Mouse (Mus musculus) neural tube, embryonic 11.5 days (tissue): ENCODE measurements at regions not wholly inside any gene's neighbourhood (a gene's known extent, or its start where the extent isn't known, plus 50 kb on each side); places are given as distances from the start of the nearest gene placed in this dataset.
"Not testable (repeated sequence)": the region's sequence is repeated elsewhere in the genome, so short reads cannot be mapped to it uniquely, and the experiment has no call there.

Experiments used
- ATAC-seq: fragments of 200-750 bp; cut with Nextera tagmentation; 2 replicates; pipeline ENCODE4 v1.8.0; 2017; ENCODE audit warnings: moderate number of reproducible peaks, mild to moderate bottlenecking, moderate TSS enrichment, moderate library complexity; ENCODE audit not compliant: insufficient read depth, low FRiP score, low TSS enrichment
- DNase-seq: peaks from one replicate; pipeline ENCODE4 v3.0.0-alpha.2; 2015; ENCODE audit warnings: low spot score
- H3K27ac ChIP-seq: fragments of 300-500 bp; sonication (generic); 2 replicates; pipeline ENCODE4 v1.5.1; 2014; ENCODE audit warnings: low read depth, mild to moderate bottlenecking, low read length
- H3K27me3 ChIP-seq: fragments of 300-500 bp; sonication (generic); 2 replicates; pipeline ENCODE4 v1.6.1; 2014; ENCODE audit warnings: mild to moderate bottlenecking, low read length, mixed read lengths; ENCODE audit not compliant: control insufficient read depth, insufficient read depth
- H3K36me3 ChIP-seq: fragments of 300-500 bp; sonication (generic); 2 replicates; pipeline ENCODE4 v1.6.1; 2014; ENCODE audit warnings: mild to moderate bottlenecking, low read length, moderate library complexity, mixed read lengths; ENCODE audit not compliant: control insufficient read depth, insufficient read depth
- H3K4me1 ChIP-seq: fragments of 300-500 bp; sonication (generic); 2 replicates; pipeline ENCODE4 v1.6.1; 2014; ENCODE audit warnings: low read length, mixed read lengths; ENCODE audit not compliant: control insufficient read depth, insufficient read depth
- H3K4me2 ChIP-seq: fragments of 300-500 bp; sonication (generic); 2 replicates; pipeline ENCODE4 v1.6.1; 2014; ENCODE audit warnings: low read depth, mild to moderate bottlenecking, moderate library complexity
- H3K4me3 ChIP-seq: fragments of 300-500 bp; sonication (generic); 2 replicates; pipeline ENCODE4 v1.5.1; 2014; ENCODE audit warnings: low read depth, low read length
- H3K9ac ChIP-seq: fragments of 300-500 bp; sonication (generic); 2 replicates; pipeline ENCODE4 v1.6.1; 2014; ENCODE audit warnings: mild to moderate bottlenecking, low read length
- H3K9me3 ChIP-seq: fragments of 300-500 bp; sonication (generic); 2 replicates; pipeline ENCODE4 v1.6.1; 2016; ENCODE audit warnings: low read length; ENCODE audit not compliant: control insufficient read depth
- WGBS: fragments of 180-500 bp; shearing (Covaris S2); extraction: QIAGEN DNeasy Blood & Tissue Kit; methylation state at CpG from one replicate; pipeline ENCODE4 v1.1.7; 2014; 5-methylcytosine and 5-hydroxymethylcytosine counted together

- ATAC-seq (peak; percentile 48; the same call in 1 of the 2 replicates), DNase-seq (peak; percentile 17)
- H3K4me1 ChIP-seq, result no peaks in the 10 kb centered on the region
- no peaks in the 10 kb centered on the region for H3K27me3 ChIP-seq
- no peak overlapping the region for H3K9ac ChIP-seq
- no peaks in the 10 kb centered on the region for H3K36me3 ChIP-seq
- 22% methylated on average over 3 of the region's 3 CpGs for WGBS
- H3K4me2 ChIP-seq, result no peak overlapping the region
- no peaks in the 10 kb centered on the region for H3K9me3 ChIP-seq
- no peak overlapping the region for H3K4me3 ChIP-seq
- no peak overlapping the region for H3K27ac ChIP-seq
Observed at GRCm38 (mm10) chr8:99640543-99640942, 224.3 kb upstream of the Cdh8 start.

GRCm38 (mm10) chr8:99630958-99631357, 214.7 kb upstream of the Cdh8 start:
- not testable (repeated sequence) for H3K9ac ChIP-seq, H3K9me3 ChIP-seq, H3K4me2 ChIP-seq, DNase-seq, H3K36me3 ChIP-seq, H3K27ac ChIP-seq, H3K4me1 ChIP-seq, H3K4me3 ChIP-seq, H3K27me3 ChIP-seq, ATAC-seq
- 97% methylated on average over 1 of the region's 1 CpGs for WGBS

- no peaks in the 10 kb centered on the region for H3K9me3 ChIP-seq
- no peak overlapping the region for H3K4me3 ChIP-seq
- no peaks in the 10 kb centered on the region for H3K4me1 ChIP-seq
- DNase-seq, result no peak
- WGBS, result 51% methylated on average over 2 of the region's 2 CpGs
- no peak for ATAC-seq
- no peak overlapping the region for H3K4me2 ChIP-seq
- H3K9ac ChIP-seq, result no peak overlapping the region
- no peaks in the 10 kb centered on the region for H3K36me3 ChIP-seq
- no peak overlapping the region for H3K27ac ChIP-seq
- H3K27me3 ChIP-seq, result no peaks in the 10 kb centered on the region
Observed at GRCm38 (mm10) chr8:99621626-99622025, 205.4 kb upstream of the Cdh8 start.

- DNase-seq, ATAC-seq, H3K9ac ChIP-seq, H3K27ac ChIP-seq, H3K36me3 ChIP-seq, H3K4me1 ChIP-seq, H3K27me3 ChIP-seq, H3K9me3 ChIP-seq, H3K4me3 ChIP-seq, H3K4me2 ChIP-seq: not testable (repeated sequence)
- 67% methylated on average over 2 of the region's 2 CpGs for WGBS
Observed at GRCm38 (mm10) chr8:99604327-99604726, 188.1 kb upstream of the Cdh8 start.

- WGBS, result 48% methylated on average over 2 of the region's 2 CpGs
- no peak overlapping the region for H3K9ac ChIP-seq
- no peaks in the 10 kb centered on the region for H3K27me3 ChIP-seq
- H3K4me3 ChIP-seq, result no peak overlapping the region
- no peak overlapping the region for H3K4me2 ChIP-seq
- ATAC-seq (no peak), DNase-seq (no peak)
- H3K36me3 ChIP-seq, result no peaks in the 10 kb centered on the region
- no peaks in the 10 kb centered on the region for H3K4me1 ChIP-seq
- H3K9me3 ChIP-seq, result no peaks in the 10 kb centered on the region
- no peak overlapping the region for H3K27ac ChIP-seq
Observed at GRCm38 (mm10) chr8:99591308-99592004, 175.2 kb upstream of the Cdh8 start.

- DNase-seq (no peak), ATAC-seq (no peak)
- Histone ChIP-seq H3K9ac (no peak overlapping the region), H3K27me3 (no peaks in the 10 kb centered on the region), H3K27ac (no peak overlapping the region), H3K9me3 (no peaks in the 10 kb centered on the region), H3K4me3 (no peak overlapping the region), H3K36me3 (no peaks in the 10 kb centered on the region), H3K4me2 (no peak overlapping the region), H3K4me1 (no peaks in the 10 kb centered on the region)
- WGBS, result 80% methylated on average over 1 of the region's 1 CpGs
Observed at GRCm38 (mm10) chr8:99544102-99544501, 127.8 kb upstream of the Cdh8 start.

GRCm38 (mm10) chr8:99532686-99533415, 116.6 kb upstream of the Cdh8 start:
- Histone ChIP-seq H3K4me3 (no peak overlapping the region), H3K27ac (no peak overlapping the region), H3K4me1 (no peaks in the 10 kb centered on the region), H3K9ac (no peak overlapping the region), H3K27me3 (no peaks in the 10 kb centered on the region), H3K9me3 (no peaks in the 10 kb centered on the region), H3K36me3 (no peaks in the 10 kb centered on the region), H3K4me2 (no peak overlapping the region)
- DNase-seq (no peak), ATAC-seq (no peak)
- 93% methylated on average over 8 of the region's 8 CpGs for WGBS

- no peak overlapping the region for H3K9ac ChIP-seq
- H3K4me3 ChIP-seq, result no peak overlapping the region
- WGBS, result 96% methylated on average over 3 of the region's 3 CpGs
- no peaks in the 10 kb centered on the region for H3K9me3 ChIP-seq
- H3K4me1 ChIP-seq, result no peaks in the 10 kb centered on the region
- ATAC-seq, result no peak
- no peak overlapping the region for H3K4me2 ChIP-seq
- H3K27ac ChIP-seq, result no peak overlapping the region
- no peaks in the 10 kb centered on the region for H3K27me3 ChIP-seq
- DNase-seq, result no peak
- H3K36me3 ChIP-seq, result no peaks in the 10 kb centered on the region
Observed at GRCm38 (mm10) chr8:99502055-99502454, 85.8 kb upstream of the Cdh8 start.
